Mouse (Mus musculus) adrenal gland, adult 2 months (tissue): ENCODE data around the gene Gnat3. TPM values are rescaled to one million over a fixed set of nuclear protein-coding genes. Genes with fewer than 3 reads are reported as not detected.
"Not testable (repeated sequence)": the region's sequence is repeated elsewhere in the genome, so short reads cannot be mapped to it uniquely, and the experiment has no call there.

Experiments
- DNase-seq: peaks from one replicate; pipeline ENCODE4 v3.0.0; 2021
- long read RNA-seq: library from polyadenylated mRNA; stranded (forward); transcript quantifications from one replicate; pipeline ENCODE4 v2.0.0, GENCODE M21; 2021
- polyA plus RNA-seq: library from polyadenylated mRNA; depleted of rRNA; stranded (reverse); fragments of >200 nt; gene quantifications from 2 replicates; pipeline ENCODE4 v1.2.3, GENCODE M21; 2012; rRNA removed
- total RNA-seq, 2 experiments: library from RNA; stranded (reverse); gene quantifications; 2 replicates each; pipeline ENCODE4 v1.2.3; 2021

Gene Gnat3
- total RNA-seq, result under 1 TPM in 1 of 2 experiments, not detected in 1; 0.28 TPM
- polyA plus RNA-seq, result not detected in 2 replicates
- long read RNA-seq, partial matches to known transcripts, result 1 of 1 reads
- long read RNA-seq, other reads (novel, unspliced or antisense), result 0 of 1 reads

GRCm38 (mm10) chr5:17962249-17962648 is at the start of gene Gnat3:
Gene Gnat3, plus strand, starts transcription at chr5:17962549.
- no peak for DNase-seq

DNA sequence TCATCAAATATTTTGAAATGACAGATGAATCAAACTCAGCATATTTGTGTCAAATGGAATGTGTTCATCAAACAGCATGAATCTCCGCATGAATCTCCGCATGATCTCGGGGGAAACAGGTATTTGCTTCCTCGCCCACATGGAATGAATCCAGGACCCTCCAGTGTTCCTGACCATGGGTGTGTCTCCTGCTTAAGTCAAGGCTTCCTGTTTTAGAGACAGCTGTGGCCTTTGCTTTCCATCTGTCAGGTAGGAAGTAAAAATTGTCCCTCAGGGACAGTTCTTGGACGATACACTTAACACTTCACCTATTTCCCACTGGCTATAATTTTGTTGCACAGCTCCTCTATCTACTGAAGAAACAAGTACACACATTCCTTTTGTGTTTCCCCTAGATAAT is 43.4 kb upstream of the Gnat3 start:
- peak; percentile 13 for DNase-seq

GRCm38 (mm10) chr5:17923648-17924047 is 38.7 kb upstream of the Gnat3 start:
- DNase-seq, result no peak

GRCm38 (mm10) chr5:17924085-17924518 is 38.2 kb upstream of the Gnat3 start:
- DNase-seq, result no peak

DNA sequence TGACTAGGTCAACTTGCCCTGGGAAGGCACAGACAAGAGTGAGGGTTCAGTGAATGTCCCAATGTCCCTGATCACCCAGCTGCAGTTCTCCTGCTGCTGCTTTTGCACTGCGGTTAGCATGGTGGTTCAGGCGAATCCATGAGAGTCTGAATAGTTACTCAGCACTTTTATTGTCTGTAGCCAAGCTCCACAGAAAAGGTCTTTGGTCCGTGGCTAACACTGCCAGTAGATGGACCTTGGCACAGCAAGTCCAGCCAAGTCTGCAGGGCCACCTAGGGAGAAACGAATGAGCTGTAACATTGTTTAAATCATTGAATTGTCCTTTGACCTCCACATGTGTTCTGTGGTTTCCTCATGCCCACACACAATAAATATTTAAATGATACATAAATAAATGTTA is 33.9 kb upstream of the Gnat3 start:
- peak; percentile 45 for DNase-seq

DNA sequence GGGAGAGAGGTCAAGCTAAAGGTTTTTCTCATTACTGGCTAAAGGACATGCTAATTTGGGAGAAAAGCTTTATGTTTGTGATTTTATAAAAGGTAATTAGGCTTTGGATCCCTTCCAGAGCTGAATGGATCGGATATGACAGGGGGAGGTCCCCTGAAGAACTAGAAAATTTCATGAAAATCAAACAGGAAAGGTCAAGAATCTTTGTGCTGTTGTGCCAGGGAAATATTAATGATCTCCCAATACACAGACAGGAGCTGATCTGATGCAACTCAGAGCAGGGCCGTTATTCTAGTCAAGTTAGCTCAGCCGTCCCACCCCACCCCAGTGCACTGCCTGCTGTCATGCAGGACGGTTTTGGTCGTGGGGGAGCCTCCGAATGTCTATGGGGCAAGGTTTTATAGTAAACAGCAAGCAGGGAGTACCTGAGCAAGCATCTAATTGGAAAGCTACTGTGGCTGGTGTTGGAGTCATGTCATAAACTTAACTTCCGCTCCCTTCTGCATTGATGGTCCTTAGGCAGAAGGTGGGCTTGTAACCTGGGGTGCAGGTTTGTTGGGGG is 33.3 kb upstream of the Gnat3 start:
- no peak for DNase-seq

DNA sequence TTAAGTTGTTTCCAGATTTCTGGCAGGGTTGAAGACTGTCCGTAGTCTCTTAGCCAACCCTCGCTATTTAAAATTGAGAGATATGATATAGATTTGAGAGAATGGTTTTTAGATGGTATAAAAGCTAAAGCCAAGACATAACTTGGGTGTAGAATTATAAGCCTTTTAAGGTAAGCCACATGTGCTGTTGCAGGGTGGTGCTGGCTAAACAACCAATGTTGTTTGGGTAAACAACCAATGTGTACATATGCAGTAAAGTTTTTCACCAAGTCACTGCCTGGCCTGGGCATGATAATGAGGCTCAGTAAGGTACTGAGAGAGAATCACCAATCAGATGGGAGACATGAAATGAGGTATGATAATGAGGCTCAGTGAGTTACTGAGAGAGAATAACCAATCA is 30.8 kb upstream of the Gnat3 start:
- not testable (repeated sequence) for DNase-seq

GRCm38 (mm10) chr5:17934501-17934900 is 27.8 kb upstream of the Gnat3 start:
- no peak for DNase-seq

DNA sequence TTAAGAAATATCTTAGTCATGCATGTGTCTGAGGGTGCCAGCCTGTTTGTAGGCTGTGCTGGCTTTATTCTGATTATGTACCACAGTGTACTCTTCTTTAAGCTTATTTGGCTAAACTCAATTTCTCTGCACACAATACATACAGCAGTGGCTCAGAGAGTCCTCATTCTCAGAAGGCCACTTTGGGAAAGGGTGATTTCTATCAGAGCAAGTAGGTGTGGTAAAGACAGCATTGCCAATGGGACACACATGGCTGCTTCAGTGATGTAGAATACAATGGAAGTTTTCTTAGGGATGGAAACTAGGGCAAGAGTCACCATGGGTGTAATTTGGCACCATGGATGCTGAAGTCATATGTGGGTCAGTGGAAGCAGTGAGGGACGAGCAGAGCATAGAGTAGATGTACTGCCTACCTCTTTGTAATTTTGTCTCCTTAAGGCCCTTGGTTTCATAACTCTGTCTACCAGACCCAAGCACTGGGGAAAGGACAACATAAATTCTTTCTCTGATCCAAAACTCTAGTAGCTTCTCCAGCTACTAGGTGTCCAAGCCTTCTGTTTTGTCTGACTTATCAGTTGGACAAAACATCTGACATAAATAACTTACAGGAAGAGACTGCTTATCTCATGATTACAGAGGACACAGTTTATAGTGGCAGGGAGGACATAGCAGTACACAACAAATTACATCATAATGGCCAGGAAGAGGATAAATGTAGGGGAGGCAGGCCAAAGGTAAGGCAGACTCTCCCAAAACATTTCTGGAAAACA is 24.0 kb upstream of the Gnat3 start:
- no peak for DNase-seq

- DNase-seq, result no peak
These were observed 5.9 kb upstream of the Gnat3 start for GRCm38 (mm10) chr5:17956468-17956867.

GRCm38 (mm10) chr5:17969704-17970390 is 7.5 kb downstream of the Gnat3 start:
- DNase-seq, result no peak

DNA sequence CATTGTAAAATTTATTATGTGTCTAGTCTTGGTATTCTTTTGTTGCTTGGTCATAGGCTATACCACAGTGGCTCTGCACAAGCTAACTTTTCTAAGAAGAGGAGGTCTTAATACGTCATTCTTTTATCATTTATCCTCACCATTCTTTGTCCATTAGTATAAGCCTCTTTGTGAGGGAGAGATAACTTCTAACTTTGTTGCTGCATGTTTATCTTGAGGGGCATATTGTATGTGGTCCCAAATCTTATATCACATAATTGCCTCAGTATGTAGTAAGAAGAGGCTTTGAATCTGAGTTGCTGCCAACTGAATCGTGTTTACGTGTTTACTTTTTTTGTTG is 8.0 kb downstream of the Gnat3 start:
- no peak for DNase-seq

DNA sequence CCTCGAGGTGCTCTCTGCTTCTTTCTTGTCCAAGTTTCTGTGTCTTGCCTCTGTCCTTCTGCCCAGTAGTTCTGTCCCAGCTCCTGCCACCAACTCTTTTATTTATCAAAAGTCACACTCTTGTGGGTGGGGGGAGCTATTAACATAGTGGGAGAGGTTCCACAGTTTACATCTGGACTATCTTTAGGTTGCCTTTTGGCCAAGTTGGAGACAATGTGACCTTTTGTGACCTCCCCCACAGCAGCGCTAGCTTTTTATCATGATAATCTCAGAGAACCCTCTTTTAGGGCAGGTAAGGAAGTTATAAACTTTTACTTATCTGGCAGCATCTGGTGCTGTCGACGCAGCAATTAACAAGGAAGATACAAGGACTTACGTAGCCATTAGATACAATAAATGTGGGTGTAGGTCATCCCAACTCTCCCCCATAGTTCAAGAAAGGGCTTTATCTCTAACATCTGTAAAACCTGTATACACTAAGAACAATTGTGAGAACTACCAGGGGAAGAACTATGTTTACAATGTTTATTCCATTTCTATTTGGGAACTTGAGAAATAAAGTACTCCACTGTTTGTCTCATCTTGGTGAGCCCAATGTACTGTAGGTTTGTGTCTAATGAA is 18.3 kb downstream of the Gnat3 start:
- no peak for DNase-seq

DNA sequence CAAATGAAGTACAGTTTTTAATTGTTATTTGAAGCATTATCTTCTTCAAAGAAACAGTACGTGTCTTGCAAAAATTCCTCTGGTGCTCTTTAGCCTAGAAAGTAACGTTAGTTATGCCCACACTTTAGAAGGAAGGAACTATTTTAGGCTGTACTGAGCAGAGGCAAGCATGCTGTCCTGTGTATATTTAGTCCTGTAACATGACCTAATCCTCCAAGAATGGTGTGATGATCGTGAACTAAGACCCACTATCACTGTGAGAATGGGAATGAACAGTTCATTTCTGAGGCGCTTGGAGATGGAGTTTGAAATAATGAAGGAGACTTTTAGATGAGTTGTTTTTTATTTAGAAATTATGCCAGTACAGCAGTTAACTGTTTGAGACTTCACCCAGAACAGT is 20.4 kb downstream of the Gnat3 start:
- DNase-seq, result no peak

DNA sequence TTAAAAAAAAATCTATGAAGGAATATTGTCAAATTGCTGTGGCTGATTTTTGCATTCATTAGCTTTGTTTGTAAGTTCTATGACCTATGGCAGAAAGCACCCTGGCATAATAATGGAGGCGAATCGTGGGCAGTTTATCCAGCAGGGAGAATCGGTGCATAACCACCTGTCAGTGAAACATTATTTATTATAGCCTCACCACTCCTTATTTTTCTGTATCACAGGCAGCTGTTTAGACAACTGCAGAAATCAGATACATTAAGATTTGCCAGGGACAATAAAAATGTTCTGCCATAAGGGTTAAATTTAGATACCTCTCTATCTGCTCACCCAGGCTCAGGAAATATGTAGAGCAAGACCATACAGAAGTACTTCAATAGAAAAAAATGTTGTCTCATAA is 22.2 kb downstream of the Gnat3 start:
- no peak for DNase-seq

- DNase-seq, result no peak
These were observed 24.3 kb downstream of the Gnat3 start for GRCm38 (mm10) chr5:17986611-17987010.

DNA sequence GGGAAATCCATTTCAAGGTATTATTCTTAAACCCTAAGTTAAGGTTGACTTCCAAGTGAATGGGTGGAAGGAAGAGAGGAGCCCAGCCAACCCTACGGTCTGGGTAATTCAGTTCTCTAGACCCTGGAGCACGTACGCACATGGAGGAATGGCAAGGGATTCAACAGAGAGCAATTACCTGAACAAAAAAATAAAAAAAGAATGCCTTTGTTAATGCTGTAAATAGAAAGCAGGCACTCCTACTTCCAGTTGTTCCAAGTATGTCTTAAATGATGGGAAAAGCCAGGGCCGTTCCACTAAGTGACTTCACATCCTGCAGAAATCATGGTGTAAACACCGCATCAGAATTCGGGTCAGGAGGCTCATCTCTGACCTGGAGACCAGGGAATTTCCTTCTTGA is 28.3 kb downstream of the Gnat3 start:
- no peak for DNase-seq

DNA sequence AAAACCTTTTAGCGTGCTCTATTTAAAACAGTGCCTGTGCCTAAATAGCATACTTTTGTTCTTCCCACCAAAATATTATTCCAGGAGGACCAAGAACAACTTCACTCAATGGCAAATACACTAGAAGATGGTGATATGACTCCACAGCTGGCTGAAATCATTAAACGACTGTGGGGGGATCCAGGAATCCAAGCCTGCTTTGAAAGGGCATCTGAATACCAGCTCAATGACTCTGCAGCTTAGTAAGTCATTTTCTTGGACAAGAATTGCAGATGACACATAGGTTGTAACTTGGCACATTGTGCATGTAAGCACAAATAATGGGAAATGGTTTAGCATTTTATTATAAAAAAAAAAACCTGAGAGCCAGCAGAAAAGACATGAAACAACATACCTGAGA is 37.2 kb downstream of the Gnat3 start:
- peak; percentile 26 for DNase-seq

DNA sequence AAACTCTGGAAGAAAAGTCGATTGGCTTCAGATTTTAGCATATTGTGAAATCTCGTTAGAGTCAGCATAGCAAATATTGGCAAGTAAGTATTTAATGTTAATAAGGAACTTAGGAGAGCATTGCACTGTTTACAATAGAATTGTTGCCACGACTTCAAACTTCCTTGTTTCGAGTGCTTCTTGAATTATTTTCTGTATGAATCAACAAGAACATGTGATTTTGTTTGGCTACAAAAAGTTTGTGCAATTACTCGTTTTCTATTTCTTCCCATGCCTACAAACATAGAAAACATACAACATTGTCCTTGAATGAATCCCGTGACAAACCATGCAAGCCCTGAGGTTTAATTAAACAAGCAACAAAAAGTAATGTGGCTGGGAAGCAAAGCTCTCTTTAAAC is 37.8 kb downstream of the Gnat3 start:
- DNase-seq, result peak; percentile 10

- DNase-seq, result no peak
These were observed 39.3 kb downstream of the Gnat3 start for GRCm38 (mm10) chr5:18001646-18002045.

GRCm38 (mm10) chr5:18003675-18004074 is 41.3 kb downstream of the Gnat3 start:
- no peak for DNase-seq

DNA sequence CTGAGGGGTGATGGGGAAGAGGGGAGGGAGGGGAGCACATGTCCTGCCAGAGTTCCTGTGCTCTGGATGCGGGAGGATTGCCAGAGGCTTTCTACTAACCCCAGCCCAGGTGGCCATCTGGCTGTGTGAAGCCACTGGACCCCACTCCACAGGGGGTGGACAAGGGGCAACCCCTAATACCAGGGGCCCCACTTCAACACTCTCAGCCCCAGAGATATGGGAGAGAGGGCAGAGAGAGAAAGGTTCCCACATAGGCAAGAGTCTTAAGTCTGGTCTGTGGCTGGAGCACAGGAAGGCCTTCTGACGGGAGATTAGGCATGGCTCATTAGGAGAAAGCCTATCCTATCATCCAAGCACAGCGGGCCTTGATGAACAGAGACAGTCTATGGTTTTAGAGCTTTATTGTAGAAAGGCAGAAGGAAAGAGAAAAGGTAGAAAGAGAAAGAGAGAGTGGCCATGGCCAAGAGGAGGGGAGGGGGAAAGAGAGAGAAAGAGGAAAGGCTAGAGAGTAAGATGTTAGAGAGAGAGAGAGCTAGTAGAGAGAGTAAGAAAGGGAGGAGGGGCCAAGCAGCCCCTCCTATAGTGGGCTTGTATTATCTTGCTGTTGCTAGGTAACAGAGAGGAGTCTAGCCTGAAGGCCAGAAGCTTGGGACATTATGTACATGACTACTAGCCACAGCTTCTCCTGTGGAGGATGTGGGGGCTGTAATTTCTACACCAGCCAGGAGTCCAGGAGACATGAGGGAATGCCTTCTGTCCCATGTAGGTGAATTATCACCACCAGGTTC is 42.7 kb downstream of the Gnat3 start:
- no peak for DNase-seq
